Mouse (Mus musculus) kidney, postnatal 0 days (tissue): Measurements from ENCODE around the gene Ccdc181. TPM values are rescaled to one million over a fixed set of nuclear protein-coding genes. Genes with fewer than 3 reads are reported as not detected.
A peak's percentile ranks its signal among the peaks of the same experiment; 100 is the strongest.

Experiments used
- ATAC-seq: fragments of 200-750 bp; cut with Nextera tagmentation; replicated peaks from 2 replicates; pipeline ENCODE4 v1.8.0; 2017; ENCODE audit warnings: low read depth, moderate number of reproducible peaks, moderate TSS enrichment, moderate library complexity; ENCODE audit not compliant: low FRiP score
- DNase-seq: peaks from one replicate; pipeline ENCODE4 v3.0.0-alpha.2; 2016; ENCODE audit warnings: low spot score
- H3K27ac ChIP-seq: fragments of 300-500 bp; sonication (generic); 2 replicates; pipeline ENCODE4 v1.5.1; 2014; ENCODE audit warnings: mild to moderate bottlenecking
- H3K27me3 ChIP-seq: fragments of 300-500 bp; sonication (generic); 2 replicates; pipeline ENCODE4 v1.6.1; 2014; ENCODE audit warnings: low read length, mixed read lengths; ENCODE audit not compliant: insufficient read depth
- H3K36me3 ChIP-seq: fragments of 300-500 bp; sonication (generic); 2 replicates; pipeline ENCODE4 v1.6.1; 2014; ENCODE audit warnings: low read length, mixed read lengths; ENCODE audit not compliant: insufficient read depth
- H3K4me1 ChIP-seq: fragments of 300-500 bp; sonication (generic); replicated peaks from 2 replicates; pipeline ENCODE4 v1.6.1; 2014; ENCODE audit warnings: antibody characterized with exemption, low read length, mixed read lengths; ENCODE audit not compliant: insufficient read depth
- H3K4me2 ChIP-seq: fragments of 300-500 bp; sonication (generic); 2 replicates; pipeline ENCODE4 v1.6.1; 2014; ENCODE audit warnings: mild to moderate bottlenecking, low read length, moderate library complexity, mixed read lengths
- H3K4me3 ChIP-seq: fragments of 300-500 bp; sonication (generic); replicated peaks from 2 replicates; pipeline ENCODE4 v1.5.1; 2014; ENCODE audit warnings: low read depth, low read length
- H3K9ac ChIP-seq: fragments of 300-500 bp; sonication (generic); 2 replicates; pipeline ENCODE4 v1.6.1; 2014; ENCODE audit warnings: low read depth, low read length
- H3K9me3 ChIP-seq: fragments of 300-500 bp; sonication (generic); replicated peaks from 2 replicates; pipeline ENCODE4 v1.6.1; 2016; ENCODE audit warnings: low read length, inconsistent platforms, mixed read lengths
- CTCF ChIP-seq: IDR thresholded peaks from 2 replicates; pipeline ENCODE4 v1.5.1; 2016; ENCODE audit warnings: antibody characterized with exemption, low read depth, mild to moderate bottlenecking, moderate library complexity
- WGBS: fragments of 180-500 bp; shearing (Covaris S2); extraction: QIAGEN DNeasy Blood & Tissue Kit; methylation state at CpG from one replicate; pipeline ENCODE4 v1.1.7; 2014; 5-methylcytosine and 5-hydroxymethylcytosine counted together
- polyA plus RNA-seq: library from polyadenylated mRNA; unstranded; fragments of >200 nt; fragmentation: Nextera tagmentation; extraction: Ambion mirVana; gene quantifications from 2 replicates; pipeline ENCODE4 v1.2.1, GENCODE M21; 2015

Ccdc181 gene
- polyA plus RNA-seq, 1 experiment from 2014 or later, result 15.7 TPM

GRCm38 (mm10) chr1:164315266-164315665 lies 39.9 kb downstream of the Ccdc181 start:
- no peak overlapping the region for H3K4me3 ChIP-seq
- no peak overlapping the region for H3K27ac ChIP-seq
- H3K4me1 ChIP-seq, result no peaks in the 10 kb centered on the region
- DNase-seq (no peak), ATAC-seq (no peak)
- no peaks in the 10 kb centered on the region for H3K9me3 ChIP-seq
- H3K27me3 ChIP-seq, result no peaks in the 10 kb centered on the region
- peak; percentile 68 for TF ChIP-seq CTCF
- peaks cover 11% of the 10 kb centered on the region for H3K36me3 ChIP-seq
- H3K4me2 ChIP-seq, result no peak overlapping the region
- 71% methylated on average over 8 of the region's 8 CpGs for WGBS
- H3K9ac ChIP-seq, result no peak overlapping the region

DNA sequence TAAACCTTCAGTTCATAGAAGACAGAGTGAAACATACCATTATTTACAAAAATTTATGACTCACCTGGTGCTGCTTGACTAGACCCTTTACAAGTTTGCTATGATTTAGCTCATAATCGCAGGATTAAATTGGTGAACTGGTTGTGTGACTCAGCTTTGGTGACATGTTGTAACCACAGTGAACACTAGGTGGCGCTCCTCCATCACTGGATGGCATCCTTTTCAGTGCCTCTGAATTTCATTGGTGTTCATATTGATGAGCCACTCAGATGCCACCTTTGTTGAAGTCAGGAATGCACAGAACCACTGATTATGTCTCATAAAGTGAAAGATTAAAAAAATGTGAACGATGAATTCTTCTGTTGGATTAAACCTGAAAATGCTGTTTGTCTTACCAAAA lies 41.3 kb downstream of the Ccdc181 start:
- H3K36me3 ChIP-seq, result peaks cover 11% of the 10 kb centered on the region
- peak; percentile 98 for TF ChIP-seq CTCF
- H3K4me3 ChIP-seq, result no peak overlapping the region
- H3K4me2 ChIP-seq, result no peak overlapping the region
- no peak for ATAC-seq
- no peak overlapping the region for H3K9ac ChIP-seq
- DNase-seq, result peak; percentile 71
- no peaks in the 10 kb centered on the region for H3K27me3 ChIP-seq
- no peaks in the 10 kb centered on the region for H3K9me3 ChIP-seq
- H3K27ac ChIP-seq, result no peak overlapping the region
- H3K4me1 ChIP-seq, result peaks cover 3% of the 10 kb centered on the region; the same call in 1 of the 2 replicates
- WGBS, result 37% methylated on average over 3 of the region's 3 CpGs

DNA sequence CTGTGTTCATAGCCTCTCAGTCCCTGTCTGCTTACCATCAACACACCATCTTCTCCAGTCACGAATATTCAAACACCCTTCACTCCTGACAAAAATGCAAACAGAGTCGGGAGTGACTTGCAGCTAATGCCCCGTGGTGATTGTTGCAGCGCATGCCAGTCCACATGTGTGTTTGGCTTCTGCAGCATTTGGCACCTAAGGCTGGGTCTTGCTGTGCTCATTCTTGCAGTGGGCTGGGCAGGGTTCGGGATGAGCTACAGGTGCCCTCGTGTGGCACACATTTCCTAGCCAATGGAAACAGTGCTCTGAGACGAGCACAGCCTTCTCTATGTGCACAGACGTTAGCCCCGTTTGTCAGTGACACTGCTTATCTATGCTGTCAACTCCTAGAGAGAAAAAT lies 41.9 kb downstream of the Ccdc181 start:
- H3K4me2 ChIP-seq, result no peak overlapping the region

DNA sequence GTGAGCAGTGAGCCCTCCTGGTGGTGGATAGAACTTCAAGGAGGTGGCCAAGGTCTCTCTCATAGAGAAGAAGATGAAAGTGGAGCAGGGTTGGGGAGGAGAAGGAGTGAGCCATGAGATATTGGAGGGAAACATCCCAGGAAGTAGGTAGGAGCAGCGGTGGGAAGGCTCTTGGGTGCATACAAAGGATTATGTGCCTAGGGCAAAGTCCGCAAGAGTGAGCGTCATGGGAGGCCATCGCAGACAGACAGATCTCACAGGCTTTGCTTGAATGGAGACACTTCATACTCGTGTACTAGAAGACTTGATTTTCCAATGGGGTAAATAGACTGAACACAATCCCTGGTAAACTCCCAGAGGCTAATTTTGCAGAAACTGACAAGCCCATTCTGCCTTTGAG lies 43.1 kb downstream of the Ccdc181 start:
- ATAC-seq (no peak), DNase-seq (no peak)
- H3K4me3 ChIP-seq, result no peak overlapping the region
- TF ChIP-seq CTCF, result no peak
- H3K9me3 ChIP-seq, result no peaks in the 10 kb centered on the region
- 84% methylated on average over 5 of the region's 5 CpGs for WGBS
- H3K27me3 ChIP-seq, result no peaks in the 10 kb centered on the region
- H3K27ac ChIP-seq, result no peak overlapping the region
- no peak overlapping the region for H3K9ac ChIP-seq
- H3K4me2 ChIP-seq, result no peak overlapping the region
- peaks cover 8% of the 10 kb centered on the region; the same call in 1 of the 2 replicates for H3K36me3 ChIP-seq
- peaks cover 7% of the 10 kb centered on the region; the same call in 1 of the 2 replicates for H3K4me1 ChIP-seq

More for the DNA sequence above, 41.9 kb downstream of the Ccdc181 start:
- H3K4me1 ChIP-seq, result peaks cover 6% of the 10 kb centered on the region; the same call in 1 of the 2 replicates
- no peak for ATAC-seq
- H3K9ac ChIP-seq, result no peak overlapping the region
- H3K9me3 ChIP-seq, result no peaks in the 10 kb centered on the region
- no peak for TF ChIP-seq CTCF
- no peaks in the 10 kb centered on the region for H3K27me3 ChIP-seq
- peaks cover 11% of the 10 kb centered on the region for H3K36me3 ChIP-seq
- no peak overlapping the region for H3K27ac ChIP-seq
- 90% methylated on average over 9 of the region's 9 CpGs for WGBS
- no peak overlapping the region for H3K4me3 ChIP-seq
- DNase-seq, result no peak

DNA sequence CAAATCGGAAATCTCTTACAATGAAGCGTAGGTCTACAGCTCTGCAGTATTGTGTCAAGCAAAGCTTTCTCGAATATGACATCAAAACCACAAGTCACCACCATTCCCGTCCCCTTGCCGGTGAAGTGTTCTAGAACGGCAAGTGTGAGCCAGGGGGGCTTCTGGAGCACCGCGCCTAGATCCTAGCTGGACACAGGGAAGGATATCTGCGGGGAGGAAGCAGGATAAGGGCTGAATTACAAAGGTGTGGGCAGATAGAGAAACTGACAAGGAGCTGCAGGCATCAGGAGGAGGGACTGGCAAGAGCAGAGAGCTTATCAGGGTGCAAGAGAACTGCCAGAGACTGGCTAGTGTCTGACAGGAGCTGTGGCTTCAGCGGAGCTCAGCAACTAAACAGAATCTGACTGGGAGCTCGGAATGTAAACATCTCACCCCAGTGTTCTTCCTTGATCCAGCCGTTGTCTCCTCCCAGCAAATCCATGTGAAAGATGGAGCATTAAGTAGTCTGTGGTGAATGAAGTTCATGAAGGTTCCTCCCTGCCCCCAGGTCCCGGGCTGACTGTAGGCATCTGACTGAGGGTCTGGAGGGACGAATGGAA lies 44.3 kb downstream of the Ccdc181 start:
- no peak overlapping the region for H3K27ac ChIP-seq
- H3K9ac ChIP-seq, result no peak overlapping the region
- no peak overlapping the region for H3K4me2 ChIP-seq
- H3K27me3 ChIP-seq, result no peaks in the 10 kb centered on the region
- DNase-seq, result no peak
- peaks cover 3% of the 10 kb centered on the region; the same call in 1 of the 2 replicates for H3K36me3 ChIP-seq
- TF ChIP-seq CTCF, result no peak
- no peaks in the 10 kb centered on the region for H3K9me3 ChIP-seq
- ATAC-seq, result no peak
- no peak overlapping the region for H3K4me3 ChIP-seq
- peaks cover 7% of the 10 kb centered on the region; the same call in 1 of the 2 replicates for H3K4me1 ChIP-seq
- 83% methylated on average over 14 of the region's 14 CpGs for WGBS

DNA sequence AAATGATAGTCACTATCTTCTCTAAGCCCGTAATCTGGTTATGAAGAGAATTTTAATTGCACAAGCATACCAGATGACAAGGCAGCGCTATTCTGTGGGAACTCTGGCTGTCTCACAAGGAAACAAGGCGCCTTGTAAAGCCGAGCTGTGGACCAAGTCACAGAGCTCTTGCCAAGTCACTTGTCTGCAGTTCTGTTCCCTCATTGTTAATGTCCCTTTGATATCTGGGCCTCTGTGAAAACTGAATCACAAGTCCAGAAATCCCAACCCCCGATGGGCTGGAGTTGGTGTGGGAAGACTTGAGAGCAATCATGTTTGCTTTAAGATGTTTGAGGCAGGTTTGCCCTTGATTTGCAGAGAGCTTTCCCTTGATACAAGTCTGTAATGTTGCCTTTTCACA lies 45.3 kb downstream of the Ccdc181 start:
- Histone ChIP-seq H3K9ac (no peak overlapping the region), H3K9me3 (no peaks in the 10 kb centered on the region), H3K4me1 (peaks cover 7% of the 10 kb centered on the region; the same call in 1 of the 2 replicates), H3K27ac (peak overlapping the region; percentile 54; the same call in 1 of the 2 replicates), H3K4me3 (no peak overlapping the region), H3K36me3 (peaks cover 3% of the 10 kb centered on the region; the same call in 1 of the 2 replicates), H3K4me2 (no peak overlapping the region), H3K27me3 (no peaks in the 10 kb centered on the region)
- no peak for TF ChIP-seq CTCF
- WGBS, result 82% methylated on average over 5 of the region's 5 CpGs
- DNase-seq (no peak), ATAC-seq (no peak)
